Mouse (Mus musculus): ENCODE measurements around the gene Kcnk4. TPM values are rescaled to one million over a fixed set of nuclear protein-coding genes. Genes with fewer than 3 reads are reported as not detected.

Gene Kcnk4
- polyA plus RNA-seq, 1 experiment from 2014 or later = 0.35 TPM

DNA sequence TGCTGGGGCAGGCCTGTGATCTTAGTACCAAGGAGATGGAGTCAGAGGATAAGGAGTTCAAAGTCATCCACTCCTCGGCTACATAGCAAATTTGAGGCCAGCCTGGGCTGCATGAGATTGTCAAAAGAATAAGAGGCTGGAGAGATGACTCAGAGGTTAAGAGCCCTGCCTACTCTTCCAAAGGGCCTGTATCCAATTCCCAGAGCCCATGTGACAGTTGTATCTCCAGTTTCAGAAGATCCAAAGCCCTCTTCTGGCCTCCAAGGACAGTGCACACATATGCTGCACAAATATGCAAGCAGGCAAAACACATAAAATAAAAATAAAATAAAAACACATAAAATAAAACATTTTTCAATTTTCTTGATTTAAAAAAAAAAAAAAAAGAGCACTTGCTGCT is 60.1 kb downstream of the Kcnk4 start:
- ATAC-seq (ENCODE audit: insufficient number of reproducible peaks, insufficient read depth, low FRiP score, low read depth) = no peak
- Histone ChIP-seq H3K36me3 (ENCODE audit: control insufficient read depth, insufficient read depth, low read length) (no peaks in the 10 kb centered on the region), H3K27ac (ENCODE audit: low read length) (no peak overlapping the region), H3K9me3 (ENCODE audit: control insufficient read depth, low read depth, low read length) (no peaks in the 10 kb centered on the region), H3K4me3 (ENCODE audit: low read depth, low read length) (no peak overlapping the region), H3K4me1 (ENCODE audit: control insufficient read depth, insufficient read depth, low read length) (peaks cover 3% of the 10 kb centered on the region; the same call in 1 of the 2 replicates), H3K27me3 (ENCODE audit: control insufficient read depth, insufficient read depth, low read length) (no peaks in the 10 kb centered on the region), H3K9ac (replicated peaks; ENCODE audit: low read depth, low read length) (no peak overlapping the region), H3K4me2 (replicated peaks; ENCODE audit: low read depth, low read length) (no peak overlapping the region)
- 65% methylated on average over 1 of the region's 1 CpGs for WGBS

Small RNA genes lying within 50 kb of the gene (microRNA-seq; reads per million reads assigned to microRNA genes)
- not detected for gene Mir6990

Other genes starting within 250 kb of the Kcnk4 start
- gene Rps6ka4, start 93.9 kb downstream of the Kcnk4 start, polyA plus RNA-seq (2014; fragmentation: Nextera tagmentation; extraction: Ambion mirVana) = 24.2 and 26.1 TPM in 2 replicates
- 0.59 and 0.80 TPM in 2 replicates for gene Ccdc88b, start 76.3 kb downstream of the Kcnk4 start, polyA plus RNA-seq (2014; fragmentation: Nextera tagmentation; extraction: Ambion mirVana)
- 152 and 158 TPM in 2 replicates for gene Trmt112, start 24.8 kb downstream of the Kcnk4 start, polyA plus RNA-seq (2014; fragmentation: Nextera tagmentation; extraction: Ambion mirVana)
- 166 and 172 TPM in 2 replicates for gene Prdx5, start 24.4 kb downstream of the Kcnk4 start, polyA plus RNA-seq (2014; fragmentation: Nextera tagmentation; extraction: Ambion mirVana)
- gene Esrra, start 12.7 kb downstream of the Kcnk4 start, polyA plus RNA-seq (2014; fragmentation: Nextera tagmentation; extraction: Ambion mirVana) = 6.5 and 6.8 TPM in 2 replicates
- 1.5 and 1.8 TPM in 2 replicates for gene Catsperz, start 9.1 kb downstream of the Kcnk4 start, polyA plus RNA-seq (2014; fragmentation: Nextera tagmentation; extraction: Ambion mirVana)
- gene Bad, start 7.3 kb upstream of the Kcnk4 start, polyA plus RNA-seq (2014; fragmentation: Nextera tagmentation; extraction: Ambion mirVana) = 69.1 and 70.8 TPM in 2 replicates
- 21.8 and 24.8 TPM in 2 replicates for gene Gpr137, start 8.0 kb upstream of the Kcnk4 start, polyA plus RNA-seq (2014; fragmentation: Nextera tagmentation; extraction: Ambion mirVana)
- gene Ppp1r14b, start 40.5 kb upstream of the Kcnk4 start, polyA plus RNA-seq (2014; fragmentation: Nextera tagmentation; extraction: Ambion mirVana) = 99.5 and 103 TPM in 2 replicates
- 50.6 and 56.1 TPM in 2 replicates for gene Plcb3, start 42.0 kb upstream of the Kcnk4 start, polyA plus RNA-seq (2014; fragmentation: Nextera tagmentation; extraction: Ambion mirVana)
- 88.3 and 94.1 TPM in 2 replicates for gene Fkbp2, start 46.0 kb upstream of the Kcnk4 start, polyA plus RNA-seq (2014; fragmentation: Nextera tagmentation; extraction: Ambion mirVana)
- gene Vegfb, start 53.1 kb upstream of the Kcnk4 start, polyA plus RNA-seq (2014; fragmentation: Nextera tagmentation; extraction: Ambion mirVana) = 38.5 and 44.7 TPM in 2 replicates
- 23.8 and 31.2 TPM in 2 replicates for gene Dnajc4, start 58.1 kb upstream of the Kcnk4 start, polyA plus RNA-seq (2014; fragmentation: Nextera tagmentation; extraction: Ambion mirVana)
- 15.3 and 19.6 TPM in 2 replicates for gene Nudt22, start 61.6 kb upstream of the Kcnk4 start, polyA plus RNA-seq (2014; fragmentation: Nextera tagmentation; extraction: Ambion mirVana)
- gene Trpt1, start 61.6 kb upstream of the Kcnk4 start, polyA plus RNA-seq (2014; fragmentation: Nextera tagmentation; extraction: Ambion mirVana) = 9.6 and 11.5 TPM in 2 replicates
- gene Fermt3, start 85.0 kb upstream of the Kcnk4 start, polyA plus RNA-seq (2014; fragmentation: Nextera tagmentation; extraction: Ambion mirVana) = 8.2 and 8.3 TPM in 2 replicates
- 201 and 210 TPM in 2 replicates for gene Stip1, start 105.5 kb upstream of the Kcnk4 start, polyA plus RNA-seq (2014; fragmentation: Nextera tagmentation; extraction: Ambion mirVana)
- gene Macrod1, start 122.3 kb upstream of the Kcnk4 start, polyA plus RNA-seq (2014; fragmentation: Nextera tagmentation; extraction: Ambion mirVana) = 7.7 and 8.3 TPM in 2 replicates
- gene Flrt1, start 171.2 kb upstream of the Kcnk4 start, polyA plus RNA-seq (2014; fragmentation: Nextera tagmentation; extraction: Ambion mirVana) = 7.4 and 9.2 TPM in 2 replicates

Measured in stomach, embryonic 14.5 days (tissue).